Mouse (Mus musculus) heart, embryonic 13.5 days (tissue): Measurements from ENCODE around the gene Klra6. TPM values are rescaled to one million over a fixed set of nuclear protein-coding genes. Genes with fewer than 3 reads are reported as not detected.
"Not testable (repeated sequence)": the region's sequence is repeated elsewhere in the genome, so short reads cannot be mapped to it uniquely, and the experiment has no call there.

Experiments
- ATAC-seq: fragments of 200-750 bp; cut with Nextera tagmentation; 2 replicates; pipeline ENCODE4 v1.8.0; 2017; ENCODE audit warnings: moderate TSS enrichment; ENCODE audit not compliant: insufficient number of reproducible peaks, low FRiP score, low TSS enrichment; ENCODE audit errors: extremely low read depth
- H3K27ac ChIP-seq: fragments of 300-500 bp; sonication (generic); replicated peaks from 2 replicates; pipeline ENCODE4 v1.5.1; 2015; ENCODE audit warnings: moderate library complexity, mild to moderate bottlenecking, inconsistent platforms
- H3K27me3 ChIP-seq: fragments of 300-500 bp; sonication (generic); replicated peaks from 2 replicates; pipeline ENCODE4 v1.6.1; 2015; ENCODE audit warnings: mild to moderate bottlenecking, inconsistent platforms
- H3K36me3 ChIP-seq: fragments of 300-500 bp; sonication (generic); 2 replicates; pipeline ENCODE4 v1.6.1; 2015; ENCODE audit warnings: mild to moderate bottlenecking, inconsistent platforms
- H3K4me1 ChIP-seq: fragments of 300-500 bp; sonication (generic); 2 replicates; pipeline ENCODE4 v1.6.1; 2015; ENCODE audit warnings: inconsistent platforms
- H3K4me2 ChIP-seq: fragments of 300-500 bp; sonication (generic); 2 replicates; pipeline ENCODE4 v1.6.1; 2015; ENCODE audit warnings: inconsistent platforms, mild to moderate bottlenecking, moderate library complexity
- H3K4me3 ChIP-seq: fragments of 300-500 bp; sonication (generic); 2 replicates; pipeline ENCODE4 v1.5.1; 2015; ENCODE audit warnings: moderate library complexity, mild to moderate bottlenecking, inconsistent platforms
- H3K9ac ChIP-seq: fragments of 300-500 bp; sonication (generic); 2 replicates; pipeline ENCODE4 v1.6.1; 2015; ENCODE audit warnings: inconsistent platforms, mild to moderate bottlenecking, moderate library complexity
- H3K9me3 ChIP-seq: fragments of 300-500 bp; sonication (generic); 2 replicates; pipeline ENCODE4 v1.6.1; 2016; ENCODE audit warnings: inconsistent platforms
- WGBS: fragments of 180-500 bp; shearing (Covaris S2); methylation state at CpG from one replicate; pipeline ENCODE4 v1.1.7; 2015; ENCODE audit warnings: mixed read lengths; 5-methylcytosine and 5-hydroxymethylcytosine counted together
- polyA plus RNA-seq: library from polyadenylated mRNA; unstranded; fragments of >200 nt; fragmentation: Nextera tagmentation; extraction: Ambion mirVana; gene quantifications from 2 replicates; pipeline ENCODE4 v1.2.1, GENCODE M21; 2015

Klra6 gene
- polyA plus RNA-seq, result not detected in 2 replicates

DNA sequence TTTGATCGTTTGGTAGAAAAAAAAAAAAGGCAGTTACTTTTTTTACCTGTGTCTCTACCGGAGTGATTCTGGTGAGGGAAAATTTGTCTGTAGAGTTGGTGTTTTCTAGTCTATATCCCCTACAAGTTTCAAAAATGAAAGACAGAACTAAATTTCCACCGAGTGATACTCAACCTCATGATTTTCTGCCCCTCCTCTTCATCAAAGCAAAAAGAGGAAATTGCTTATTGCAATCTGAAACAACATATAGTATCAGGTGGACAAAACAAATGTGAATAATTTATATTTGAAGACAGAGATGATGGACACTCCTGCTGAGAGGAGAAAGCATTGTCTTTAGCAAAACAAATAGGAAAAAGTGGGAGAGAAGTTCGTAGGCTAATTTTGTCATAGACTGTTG, at the start of gene Klra6:
TSS of gene Klra6 (minus strand) at position 101 of the 400 bp plus-strand sequence.
- H3K36me3 ChIP-seq, result no peaks in the 10 kb centered on the region
- no peak within 1 kb of the TSS for H3K4me2 ChIP-seq
- H3K27ac ChIP-seq, result no peak within 1 kb of the TSS
- 55% methylated on average over 4 of the region's 4 CpGs for WGBS
- H3K9me3 ChIP-seq, result peaks cover 6% of the 10 kb centered on the region
- H3K4me1 ChIP-seq, result no peaks in the 10 kb centered on the region
- no peak within 1 kb of the TSS for H3K4me3 ChIP-seq
- H3K9ac ChIP-seq, result no peak within 1 kb of the TSS
- ATAC-seq, result no peak
- H3K27me3 ChIP-seq, result no peaks in the 10 kb centered on the region

DNA sequence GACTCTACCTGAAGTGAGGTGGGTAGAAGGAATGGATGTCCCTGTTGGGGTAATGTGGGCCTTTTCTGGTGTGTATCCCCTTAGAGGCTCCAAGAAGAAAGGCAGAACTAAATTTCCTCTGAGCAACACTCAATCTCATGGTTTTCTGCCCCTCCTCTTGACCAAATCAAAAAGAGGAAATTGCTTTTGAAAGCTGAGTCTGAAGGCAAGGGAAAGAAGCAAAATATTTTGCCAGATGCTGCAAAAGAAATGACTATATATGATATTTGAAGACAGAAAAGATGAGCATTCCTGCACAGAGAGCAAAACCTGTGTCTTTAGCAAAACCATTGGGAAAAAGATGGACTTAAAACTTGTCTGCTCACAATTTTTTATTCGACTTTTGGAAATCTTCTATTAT, 40.4 kb upstream of the Klra6 start, which contains the start of gene Klra4:
TSS of gene Klra4 (minus strand) at position 101 of the 400 bp plus-strand sequence.
- H3K36me3 ChIP-seq, H3K27ac ChIP-seq, ATAC-seq, H3K4me1 ChIP-seq, H3K9ac ChIP-seq, H3K4me3 ChIP-seq, H3K27me3 ChIP-seq, H3K4me2 ChIP-seq: not testable (repeated sequence)
- WGBS, result 36% methylated on average over 1 of the region's 1 CpGs
- peaks cover 36% of the 10 kb centered on the region for H3K9me3 ChIP-seq

DNA sequence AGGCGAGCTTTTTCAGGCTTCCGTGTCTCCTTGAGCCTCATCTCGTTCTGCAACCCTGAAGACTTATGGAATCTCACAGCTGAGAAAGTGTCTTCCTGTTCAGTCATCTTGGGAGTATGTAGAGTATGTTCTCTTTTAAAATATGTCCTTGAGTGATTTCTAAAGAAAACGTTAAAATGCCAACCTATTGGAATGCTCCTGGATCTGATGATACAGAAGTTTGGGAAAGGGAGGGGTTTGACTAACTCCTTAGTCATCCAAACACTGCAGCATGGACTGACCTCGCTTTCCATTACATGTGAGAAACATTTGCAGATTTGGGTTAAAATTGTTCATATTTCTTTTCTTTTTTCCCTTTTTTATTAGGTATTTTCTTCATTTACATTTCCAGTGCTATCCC, 38.4 kb upstream of the Klra6 start:
- no peaks in the 10 kb centered on the region for H3K4me1 ChIP-seq
- H3K27me3 ChIP-seq, result no peaks in the 10 kb centered on the region
- H3K36me3 ChIP-seq, result no peaks in the 10 kb centered on the region
- H3K9ac ChIP-seq, result no peak overlapping the region
- ATAC-seq, result no peak
- peaks cover 20% of the 10 kb centered on the region for H3K9me3 ChIP-seq
- H3K4me2 ChIP-seq, result no peak overlapping the region
- WGBS, result 64% methylated on average over 5 of the region's 5 CpGs
- no peak overlapping the region for H3K4me3 ChIP-seq
- no peak overlapping the region for H3K27ac ChIP-seq

DNA sequence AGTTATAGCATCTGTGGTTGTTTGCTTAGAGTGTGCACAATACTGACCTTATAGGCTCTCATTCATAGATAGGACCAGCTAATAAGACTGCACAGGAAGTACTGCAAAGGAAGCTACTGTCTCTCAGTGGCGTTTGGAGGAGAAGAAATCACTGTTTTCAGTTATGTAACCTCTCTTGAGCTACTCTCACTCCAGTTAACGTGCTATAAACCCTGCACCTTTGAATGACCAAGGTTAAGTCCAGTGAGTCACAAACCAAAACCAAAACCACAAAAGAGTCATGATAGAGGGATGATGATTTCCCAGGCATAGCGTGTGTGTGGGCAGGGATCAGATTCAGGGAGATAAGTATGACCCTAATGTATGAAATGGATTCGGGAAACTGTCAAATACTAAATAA, 8.4 kb upstream of the Klra6 start:
- H3K4me3 ChIP-seq, H3K4me2 ChIP-seq, H3K4me1 ChIP-seq, H3K36me3 ChIP-seq, ATAC-seq, H3K27me3 ChIP-seq, H3K9ac ChIP-seq, H3K27ac ChIP-seq: not testable (repeated sequence)
- H3K9me3 ChIP-seq, result peaks cover 21% of the 10 kb centered on the region; the same call in 1 of the 2 replicates
- 47% methylated on average over 4 of the region's 4 CpGs for WGBS

DNA sequence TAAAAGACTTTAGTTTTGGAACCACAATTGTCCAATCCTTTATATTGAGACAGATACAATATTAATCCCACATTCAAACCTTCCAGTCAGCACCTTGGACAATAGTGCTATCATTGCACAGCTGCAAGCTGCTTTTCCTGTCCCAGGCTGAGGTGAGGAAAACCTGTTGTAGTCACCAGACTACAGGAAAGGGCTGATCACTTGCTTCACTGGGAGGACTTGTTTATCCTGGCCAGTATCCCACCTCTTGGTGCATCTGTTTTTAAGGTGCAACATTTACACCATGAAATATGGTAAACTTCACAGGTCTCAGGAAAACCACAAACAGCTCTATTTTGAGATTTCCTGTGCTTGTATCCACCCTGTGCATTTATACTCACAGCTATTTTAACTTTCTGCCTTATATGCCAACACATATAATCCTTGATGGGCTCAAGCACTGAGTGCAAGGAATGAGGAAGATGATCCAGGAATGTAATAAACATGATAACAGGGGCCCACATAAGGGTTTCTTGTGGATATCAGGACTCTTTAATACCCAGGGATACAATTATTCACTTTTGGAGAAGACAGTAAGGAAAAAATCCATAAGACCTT, 4.8 kb upstream of the Klra6 start:
- not testable (repeated sequence) for ATAC-seq, H3K9ac ChIP-seq, H3K27ac ChIP-seq, H3K4me2 ChIP-seq, H3K36me3 ChIP-seq, H3K4me1 ChIP-seq, H3K4me3 ChIP-seq, H3K27me3 ChIP-seq
- H3K9me3 ChIP-seq, result peaks cover 18% of the 10 kb centered on the region; the same call in 1 of the 2 replicates

Other genes starting within 250 kb of the Klra6 start
- not detected in 2 replicates for gene Gm156, start 242.7 kb downstream of the Klra6 start, polyA plus RNA-seq
- not detected in 2 replicates for gene Gm17631, start 164.3 kb downstream of the Klra6 start, polyA plus RNA-seq
- gene Klra17, start 150.3 kb downstream of the Klra6 start, polyA plus RNA-seq, result not detected in 2 replicates
- not detected in 2 replicates for gene Klra5, start 109.3 kb downstream of the Klra6 start, polyA plus RNA-seq
- not detected in 2 replicates for gene Klra4, start 40.3 kb upstream of the Klra6 start, polyA plus RNA-seq
- gene Klra8, start 102.9 kb upstream of the Klra6 start, polyA plus RNA-seq, result not detected in 2 replicates
- gene Klra9, start 166.2 kb upstream of the Klra6 start, polyA plus RNA-seq, result not detected in 2 replicates
- not detected in 2 replicates for gene Klra7, start 206.4 kb upstream of the Klra6 start, polyA plus RNA-seq